Mouse (Mus musculus): ENCODE results near the gene Cyfip2. TPM values are rescaled to one million over a fixed set of nuclear protein-coding genes. Genes with fewer than 3 reads are reported as not detected.
A peak's percentile ranks its signal among the peaks of the same experiment; 100 is the strongest.

Gene Cyfip2
- total RNA-seq, 2 experiments from 2014 or later: 536 to 551 TPM

GRCm38 (mm10) chr11:46278709-46279108 is 34.0 kb downstream of the Cyfip2 start:
- peak in 1 of 2 experiments; percentile 69 for DNase-seq (ENCODE audit: low spot score in 2 of 2)

- DNase-seq (ENCODE audit: low spot score in 2 of 2): no peak
Measured at GRCm38 (mm10) chr11:46278140-46278539, 34.5 kb downstream of the Cyfip2 start.

GRCm38 (mm10) chr11:46276778-46277177 is 35.9 kb downstream of the Cyfip2 start:
- DNase-seq (ENCODE audit: low spot score in 2 of 2): no peak

- no peak for DNase-seq (ENCODE audit: low spot score in 2 of 2)
Measured at GRCm38 (mm10) chr11:46276168-46276567, 36.5 kb downstream of the Cyfip2 start.

GRCm38 (mm10) chr11:46275302-46275701 is 37.4 kb downstream of the Cyfip2 start:
- DNase-seq (ENCODE audit: low spot score in 2 of 2): peak; percentile 71 to 92

- DNase-seq (ENCODE audit: low spot score in 2 of 2): no peak
Measured at GRCm38 (mm10) chr11:46273969-46274368, 38.7 kb downstream of the Cyfip2 start.

- no peak for DNase-seq (ENCODE audit: low spot score in 2 of 2)
Measured at GRCm38 (mm10) chr11:46272058-46272681, 40.5 kb downstream of the Cyfip2 start.

GRCm38 (mm10) chr11:46269893-46270292 is 42.8 kb downstream of the Cyfip2 start:
- DNase-seq (ENCODE audit: low spot score in 2 of 2): no peak

- no peak for DNase-seq (ENCODE audit: low spot score in 2 of 2)
Measured at GRCm38 (mm10) chr11:46269391-46269790, 43.3 kb downstream of the Cyfip2 start.

- DNase-seq (ENCODE audit: low spot score in 2 of 2): peak; percentile 46 to 81
Measured at GRCm38 (mm10) chr11:46268991-46269390, 43.7 kb downstream of the Cyfip2 start.

GRCm38 (mm10) chr11:46265031-46265786 is 47.5 kb downstream of the Cyfip2 start:
- DNase-seq (ENCODE audit: low spot score in 2 of 2): no peak

GRCm38 (mm10) chr11:46264584-46264983 is 48.1 kb downstream of the Cyfip2 start:
- no peak for DNase-seq (ENCODE audit: low spot score in 2 of 2)

GRCm38 (mm10) chr11:46263291-46263690 is 49.4 kb downstream of the Cyfip2 start:
- no peak for DNase-seq (ENCODE audit: low spot score in 2 of 2)

- no peak for DNase-seq (ENCODE audit: low spot score in 2 of 2)
Measured at GRCm38 (mm10) chr11:46262854-46263253, 49.8 kb downstream of the Cyfip2 start.

GRCm38 (mm10) chr11:46258749-46259148 is 53.9 kb downstream of the Cyfip2 start:
- DNase-seq (ENCODE audit: low spot score in 2 of 2): no peak

GRCm38 (mm10) chr11:46258207-46258606 is 54.5 kb downstream of the Cyfip2 start:
- DNase-seq (ENCODE audit: low spot score in 2 of 2): no peak

- DNase-seq (ENCODE audit: low spot score in 2 of 2): no peak
Measured at GRCm38 (mm10) chr11:46255291-46255690, 57.4 kb downstream of the Cyfip2 start.

GRCm38 (mm10) chr11:46251994-46252393 is 60.7 kb downstream of the Cyfip2 start:
- peak; percentile 63 to 83 for DNase-seq (ENCODE audit: low spot score in 2 of 2)

- DNase-seq (ENCODE audit: low spot score in 2 of 2): no peak
Measured at GRCm38 (mm10) chr11:46248352-46248751, 64.3 kb downstream of the Cyfip2 start.

GRCm38 (mm10) chr11:46246393-46246792 is 66.3 kb downstream of the Cyfip2 start:
- DNase-seq (ENCODE audit: low spot score in 2 of 2): no peak

GRCm38 (mm10) chr11:46245926-46246325 is 66.7 kb downstream of the Cyfip2 start:
- DNase-seq (ENCODE audit: low spot score in 2 of 2): no peak

GRCm38 (mm10) chr11:46244731-46245604 is 67.7 kb downstream of the Cyfip2 start:
- peak in 1 of 2 experiments; percentile 66 for DNase-seq (ENCODE audit: low spot score in 2 of 2)
